ENCODE assay signal across 8 mouse cellular contexts in the genomic region with DNA sequence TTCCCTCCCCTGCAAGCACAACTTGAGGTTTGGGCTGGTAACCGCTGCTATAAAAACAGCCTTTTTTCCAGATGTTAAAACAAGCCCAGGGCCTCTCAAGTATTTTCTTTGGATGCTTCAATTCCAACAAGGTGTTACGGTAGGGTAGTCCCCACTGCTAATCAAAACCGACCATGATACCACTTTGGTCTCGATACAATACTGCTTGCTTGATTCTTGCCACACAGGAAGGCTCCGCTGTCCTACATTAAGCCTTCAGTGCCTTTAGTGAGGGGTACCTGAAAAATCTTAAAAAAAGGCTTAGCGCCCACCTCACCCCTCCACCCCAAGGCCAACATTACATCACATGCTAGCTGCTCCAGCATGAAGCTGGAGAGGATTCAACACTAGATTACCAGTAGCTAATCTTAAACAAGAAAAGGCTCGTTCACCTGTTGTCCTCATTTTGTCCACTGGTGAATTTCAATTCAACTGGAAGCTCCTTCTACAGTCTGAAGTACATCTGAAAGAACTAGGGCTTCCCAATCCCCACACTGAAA. TPM values are rescaled to one million over a fixed set of nuclear protein-coding genes. Genes with fewer than 3 reads are reported as not detected.
DNase-seq lines count a peak whose midpoint lies in the region; ATAC-seq lines count a peak whose summit lies in the region.

No protein-coding gene starts in this region.

- no peaks in the 10 kb centered on the region for H3K27me3 ChIP-seq in hindbrain, embryonic 13.5 days
- no peaks in the 10 kb centered on the region for H3K27me3 ChIP-seq in midbrain, embryonic 15.5 days (replicated peaks)

- 64% methylated on average over 7 of the region's 7 CpGs for WGBS in hindbrain, embryonic 13.5 days
- 53% methylated on average over 7 of the region's 7 CpGs for WGBS in midbrain, embryonic 15.5 days

- peaks cover 41% of the 10 kb centered on the region for H3K36me3 ChIP-seq in hindbrain, embryonic 13.5 days
- H3K36me3 ChIP-seq in midbrain, embryonic 15.5 days (replicated peaks), result peaks cover 10% of the 10 kb centered on the region

- no peaks in the 10 kb centered on the region for H3K9me3 ChIP-seq in hindbrain, embryonic 13.5 days
- H3K9me3 ChIP-seq in midbrain, embryonic 15.5 days, result no peaks in the 10 kb centered on the region

- no peaks in the 10 kb centered on the region for H3K4me1 ChIP-seq in brown adipose tissue, adult 24 weeks (ENCODE audit: control insufficient read depth, insufficient read depth, insufficient read length, low read length)
- H3K4me1 ChIP-seq in hindbrain, embryonic 13.5 days (replicated peaks), result peaks cover 41% of the 10 kb centered on the region
- H3K4me1 ChIP-seq in midbrain, embryonic 15.5 days, result peaks cover 36% of the 10 kb centered on the region

- peak overlapping the region; percentile 65 for H3K4me3 ChIP-seq in brown adipose tissue, adult 24 weeks (ENCODE audit: insufficient read depth, low read depth, low read length)
- peak overlapping the region; percentile 87 for H3K4me3 ChIP-seq in hindbrain, embryonic 13.5 days
- peak overlapping the region; percentile 80 for H3K4me3 ChIP-seq in midbrain, embryonic 15.5 days

- peak; percentile 9 for DNase-seq in kidney, postnatal 10 days
- DNase-seq in kidney, postnatal 36 days, result no peak
- DNase-seq in layer of hippocampus, adult 9-11 months, result no peak
- no peak for DNase-seq in gastrocnemius, postnatal 10 days

- no peak overlapping the region for H3K27ac ChIP-seq in brown adipose tissue, adult 24 weeks (replicated peaks; ENCODE audit: low read depth, low read length)
- 0 out of 2 replicates have a peak overlapping the region, but pooled peaks have one; percentile 9 for H3K27ac ChIP-seq in hindbrain, embryonic 13.5 days
- H3K27ac ChIP-seq in midbrain, embryonic 15.5 days, result peak overlapping the region; percentile 23; the same call in 1 of the 2 replicates

- H3K9ac ChIP-seq in hindbrain, embryonic 13.5 days, result peak overlapping the region; percentile 84
- peak overlapping the region; percentile 47 for H3K9ac ChIP-seq in midbrain, embryonic 15.5 days

- ATAC-seq in hindbrain, embryonic 13.5 days (ENCODE audit: low FRiP score), result no peak
- ATAC-seq in midbrain, embryonic 15.5 days (replicated peaks), result no peak
- ATAC-seq in inflammation-experienced regulatory T-cells, adult 6 months, result no peak

- peak overlapping the region; percentile 99 for H3K4me2 ChIP-seq in hindbrain, embryonic 13.5 days
- H3K4me2 ChIP-seq in midbrain, embryonic 15.5 days, result peak overlapping the region; percentile 89

RNA-seq across cellular contexts. Expression of a gene that starts 25.4 kb away (rescaled TPM):
- 49.2 and 54.3 TPM in 2 replicates for polyA plus RNA-seq in brown adipose tissue, adult 24 weeks (2012; ENCODE audit: insufficient read depth, insufficient read length, missing spikeins)
- 67.6 and 72.4 TPM in 2 replicates for polyA plus RNA-seq in hindbrain, embryonic 13.5 days (2015; fragmentation: Nextera tagmentation; extraction: Ambion mirVana)
- 87.6 and 94.7 TPM in 2 replicates for polyA plus RNA-seq in midbrain, embryonic 15.5 days (2015; fragmentation: Nextera tagmentation; extraction: Ambion mirVana)
- polyA plus RNA-seq in inflammation-experienced regulatory T-cells, adult 6 months (2017; shearing (Covaris generic)), result 10 to 100 TPM; 14.2 to 19.5 (median 15.4) TPM
- 10 to 100 TPM; 56.0 to 59.6 TPM for total RNA-seq in gastrocnemius, postnatal 10 days (2021)

RNA-seq across cellular contexts. Expression of a gene that starts 55.9 kb away (rescaled TPM):
- 59.4 and 101 TPM in 2 replicates for polyA plus RNA-seq in brown adipose tissue, adult 24 weeks (2012; ENCODE audit: insufficient read depth, insufficient read length, missing spikeins)
- 10.6 and 11.2 TPM in 2 replicates for polyA plus RNA-seq in hindbrain, embryonic 13.5 days (2015; fragmentation: Nextera tagmentation; extraction: Ambion mirVana)
- 8.2 and 12.6 TPM in 2 replicates for polyA plus RNA-seq in midbrain, embryonic 15.5 days (2015; fragmentation: Nextera tagmentation; extraction: Ambion mirVana)
- polyA plus RNA-seq in inflammation-experienced regulatory T-cells, adult 6 months (2017; shearing (Covaris generic)), result under 1 TPM in 1 of 3 experiments, not detected in 2; 0.77 TPM
- total RNA-seq in gastrocnemius, postnatal 10 days (2021), result 100 to 1,000 TPM in 1 of 2 experiments, 10 to 100 TPM in 1; 88.0 to 113 TPM
